Mouse (Mus musculus) cerebellum, postnatal 4 days (tissue): ENCODE results near the gene Mfsd5.
A peak's percentile ranks its signal among the peaks of the same experiment; 100 is the strongest.

Experiments used
- DNase-seq, 2 experiments: peaks; one replicate each; pipeline ENCODE4 v3.0.0; 2022; ENCODE audit warnings: low spot score in 2 of 2, mixed read lengths in 1 of 2

Gene Mfsd5

DNA sequence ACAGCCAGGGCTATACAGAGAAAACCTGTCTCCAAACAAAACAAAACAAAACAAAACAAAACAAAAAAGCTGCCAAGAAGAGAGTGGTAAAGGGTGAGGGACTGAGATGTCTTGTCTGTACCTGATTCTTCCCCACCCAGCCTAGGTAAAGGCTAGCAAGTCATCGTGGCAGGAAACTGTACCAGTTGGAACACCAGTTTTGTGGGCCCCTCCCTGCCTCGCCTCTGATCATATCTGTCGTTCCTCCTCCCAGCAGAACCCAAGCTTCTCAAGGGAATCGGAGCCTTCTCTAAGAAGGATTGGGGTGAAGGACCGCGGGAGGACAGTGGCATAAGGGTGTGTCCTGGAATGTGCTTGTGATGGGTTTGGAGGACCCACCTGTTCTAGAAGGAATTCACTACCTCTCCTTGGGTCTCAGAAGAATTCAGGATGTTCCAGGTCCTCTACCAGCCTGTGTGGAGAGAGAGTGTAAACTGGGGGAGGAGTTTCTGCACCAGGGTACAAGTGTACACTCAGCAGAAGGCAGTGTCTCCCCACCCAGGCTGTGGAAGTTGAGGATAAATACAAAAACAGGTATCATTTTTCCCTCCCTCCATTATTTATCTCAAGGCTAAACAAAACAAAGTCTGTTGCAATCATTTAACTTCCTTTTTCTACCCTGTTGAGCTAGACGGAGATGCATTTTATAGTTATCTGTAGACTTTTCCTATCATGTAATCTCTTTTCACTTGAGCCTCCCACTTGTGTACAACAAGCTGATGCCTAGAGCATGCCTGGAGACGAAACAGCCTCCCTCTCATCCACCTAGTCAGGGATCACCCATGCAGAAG is 3.4 kb downstream of the Mfsd5 start:
- DNase-seq, result no peak

DNA sequence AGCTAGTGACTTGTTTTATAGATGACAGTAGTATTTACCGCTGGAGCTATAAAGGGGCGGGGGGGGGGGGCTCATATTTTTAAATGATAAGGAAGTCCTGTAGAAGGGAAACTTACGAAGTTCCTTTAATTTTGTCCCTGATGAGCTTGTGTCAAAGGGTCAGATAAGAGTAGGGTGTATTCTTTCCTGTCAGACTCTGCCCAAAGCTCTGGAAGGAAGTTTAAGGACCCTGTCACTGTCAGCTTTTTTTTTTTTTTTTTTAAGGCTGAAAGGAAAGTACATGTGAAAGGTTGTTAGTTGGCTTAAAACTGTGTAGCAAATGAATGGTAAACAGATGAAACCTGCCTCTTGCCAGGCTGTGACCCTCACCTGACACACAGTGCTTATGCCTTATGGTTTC is 4.4 kb downstream of the Mfsd5 start:
- no peak for DNase-seq

DNA sequence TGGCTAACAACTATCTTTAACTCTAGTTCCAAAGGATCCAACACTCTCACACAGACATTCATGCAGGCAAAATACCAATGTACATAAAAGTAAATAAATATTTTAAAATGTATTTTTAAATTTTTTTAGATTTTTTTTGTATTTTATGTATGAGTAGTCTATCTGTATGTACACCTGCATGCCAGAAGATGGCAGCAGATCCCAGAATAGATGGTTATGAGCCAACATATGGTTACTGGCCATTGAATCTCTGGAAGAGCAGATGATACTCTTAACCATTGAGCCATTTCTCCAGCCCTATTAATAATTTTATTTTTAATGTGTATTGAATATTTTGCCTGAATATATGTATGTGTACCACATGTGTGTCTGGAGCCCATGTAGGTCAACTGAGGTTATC is 8.1 kb downstream of the Mfsd5 start:
- no peak for DNase-seq

DNA sequence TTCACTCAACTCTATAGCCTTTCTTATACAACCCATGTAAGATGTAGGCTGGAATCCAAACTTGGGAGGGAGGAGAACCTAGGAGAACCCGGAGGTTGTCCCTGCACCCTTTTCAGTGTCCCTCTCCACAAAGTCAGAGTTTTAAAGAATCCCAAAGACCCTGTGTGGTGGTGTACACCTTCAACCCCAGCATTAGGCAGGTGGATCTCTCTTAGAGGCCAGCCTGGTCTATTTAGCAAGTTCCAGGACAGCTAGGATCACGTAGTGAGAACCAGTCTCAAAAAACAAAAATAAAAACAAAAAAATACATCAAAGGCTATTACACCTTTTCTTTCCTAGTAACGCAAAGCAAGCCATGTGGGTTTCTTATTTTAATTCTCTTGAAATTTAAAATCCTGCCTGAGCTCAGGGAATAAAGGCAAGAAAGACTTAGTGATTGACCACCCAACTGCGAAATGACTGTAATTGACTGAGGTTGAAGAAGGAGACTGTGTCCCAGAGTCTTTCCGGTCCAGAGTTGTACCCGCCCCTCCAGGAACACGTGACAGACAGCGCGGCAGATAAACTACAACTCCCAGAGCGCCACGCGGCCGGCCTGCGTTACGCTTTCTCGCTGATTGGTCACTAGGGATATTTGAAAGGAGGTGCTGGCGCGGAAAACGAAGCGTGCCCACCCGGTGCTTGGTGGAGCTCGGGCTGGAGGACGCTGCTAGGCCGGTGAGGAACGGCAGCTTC is 16.5 kb downstream of the Mfsd5 start, which contains the start of gene Espl1:
Gene Espl1, plus strand, starts transcription at position 634 of the 735 bp plus-strand sequence.
- DNase-seq, result peak; percentile 88 to 95

DNA sequence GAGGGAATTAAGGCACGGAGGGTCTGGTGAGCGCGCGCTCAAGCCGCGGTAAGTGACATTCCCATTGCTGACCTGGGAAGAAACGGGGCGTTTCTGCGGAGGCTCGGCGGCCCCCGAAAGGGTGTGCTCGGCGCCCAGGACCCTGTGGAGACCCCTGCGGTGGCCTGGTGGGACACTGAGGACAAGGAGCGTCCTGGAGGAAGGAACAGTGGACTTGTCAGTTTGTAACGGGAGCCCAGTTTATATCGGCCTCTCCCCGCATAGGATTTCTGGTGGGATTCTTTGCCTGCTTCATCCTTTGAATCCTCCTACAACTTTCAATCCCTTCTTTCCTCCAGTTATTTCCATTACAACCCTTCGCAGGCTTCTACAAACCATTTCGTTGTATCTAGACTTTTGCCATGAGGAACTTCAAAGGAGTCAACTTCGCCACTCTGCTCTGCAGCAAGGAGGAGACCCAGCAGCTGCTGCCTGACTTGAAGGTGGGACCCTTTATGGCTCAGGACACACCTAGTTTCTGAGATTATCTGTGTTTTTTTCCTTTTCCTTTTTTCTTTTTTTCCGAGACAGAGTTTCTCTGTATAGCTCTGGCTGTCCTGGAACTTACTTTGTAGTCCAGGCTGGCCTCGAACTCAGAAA is 17.2 kb downstream of the Mfsd5 start:
- no peak for DNase-seq

DNA sequence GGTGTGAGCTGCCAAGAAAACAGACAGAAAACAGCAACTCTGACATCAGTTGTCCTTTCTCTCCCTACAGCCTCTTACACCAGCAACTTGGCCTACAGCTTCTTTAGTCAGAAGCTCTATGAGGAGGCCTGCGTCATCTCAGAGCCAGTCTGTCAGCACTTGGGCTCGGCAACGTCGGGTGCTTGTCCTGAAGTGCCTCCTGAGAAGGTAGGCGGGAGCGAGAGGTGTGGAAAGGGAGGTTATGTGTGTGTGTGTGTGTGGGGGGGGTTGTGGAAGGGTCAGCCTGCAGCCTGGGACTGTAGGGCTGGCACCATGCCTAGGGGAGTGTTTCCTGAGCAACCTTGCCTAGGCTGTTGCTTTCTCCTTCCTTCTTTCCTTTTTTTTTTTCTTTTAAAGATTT is 23.3 kb downstream of the Mfsd5 start:
- DNase-seq, result no peak

DNA sequence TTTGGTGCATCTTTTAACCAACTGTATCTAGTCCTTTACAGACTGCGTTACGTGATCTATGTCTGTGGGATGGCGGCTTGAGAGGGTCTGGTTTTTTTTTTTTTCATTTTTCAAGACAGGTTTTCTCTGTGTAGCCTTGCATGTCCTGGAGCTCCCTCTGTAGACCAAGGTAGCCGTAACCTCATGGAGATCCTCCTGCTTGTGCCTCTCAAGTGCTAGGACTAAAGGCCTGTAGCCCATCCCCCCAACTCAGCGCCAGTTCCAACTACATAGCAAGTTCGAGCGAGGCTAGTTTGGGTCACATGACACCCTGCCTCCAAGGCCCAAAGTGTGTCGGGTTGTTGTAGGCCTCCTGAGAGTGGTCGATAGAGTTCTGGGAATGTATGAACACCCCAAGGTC is 29.5 kb downstream of the Mfsd5 start:
- no peak for DNase-seq

DNA sequence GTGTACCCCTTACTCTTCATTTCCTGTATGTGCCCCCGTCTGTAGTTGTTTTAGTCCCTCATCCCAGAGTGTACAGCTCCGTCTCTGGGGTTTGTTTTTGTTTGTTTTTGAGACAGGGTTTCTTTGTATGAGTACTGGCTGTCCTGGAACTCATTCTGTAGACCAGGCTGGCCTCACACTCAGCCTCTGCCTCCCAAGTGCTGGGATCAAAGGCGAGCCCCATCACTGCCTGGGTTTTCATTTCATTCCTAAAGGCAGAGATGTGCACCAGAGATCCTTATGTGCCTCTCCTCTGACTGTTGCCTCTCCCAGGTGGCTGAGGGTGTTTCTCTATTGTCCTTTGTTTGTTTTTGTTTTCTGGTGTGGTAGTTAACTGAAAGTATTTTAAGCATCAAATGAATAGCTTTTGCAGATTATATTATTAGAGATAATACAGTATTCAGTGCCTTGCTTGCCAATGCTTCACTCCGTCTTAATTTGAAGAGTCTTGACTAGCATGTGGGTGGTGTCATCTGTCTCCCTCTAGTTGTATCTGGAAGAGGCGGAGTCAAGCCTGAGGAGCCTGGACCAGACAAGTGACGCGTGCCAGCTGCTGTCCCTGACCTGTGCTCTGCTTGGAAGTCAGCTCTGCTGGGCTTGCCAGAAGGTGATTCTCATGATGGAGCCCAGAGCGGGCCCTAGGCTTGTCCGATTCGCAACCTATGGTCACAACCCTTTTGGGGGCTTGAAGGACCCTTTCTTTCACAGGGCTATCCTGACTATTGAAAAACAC is 31.0 kb downstream of the Mfsd5 start:
- DNase-seq, result no peak

DNA sequence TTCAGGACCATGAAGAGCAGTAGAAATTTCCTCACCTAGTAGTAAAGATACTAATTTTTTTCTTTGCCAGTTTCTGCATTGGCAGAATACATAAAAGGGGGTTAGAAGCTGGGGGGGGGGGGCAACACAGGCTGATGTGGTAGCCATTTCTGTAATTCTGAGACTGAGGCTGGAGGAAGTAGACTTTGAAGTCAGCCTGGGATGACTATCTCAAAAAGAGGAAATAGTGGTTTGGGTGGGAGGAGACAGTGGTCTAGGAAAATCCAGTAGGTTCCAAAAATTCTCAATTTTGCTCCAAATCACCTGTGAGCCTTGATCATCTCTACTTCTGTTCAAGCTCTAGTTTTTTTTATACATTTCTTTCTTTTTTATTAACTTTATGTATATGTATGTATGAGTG is 32.2 kb downstream of the Mfsd5 start:
- DNase-seq, result no peak

DNA sequence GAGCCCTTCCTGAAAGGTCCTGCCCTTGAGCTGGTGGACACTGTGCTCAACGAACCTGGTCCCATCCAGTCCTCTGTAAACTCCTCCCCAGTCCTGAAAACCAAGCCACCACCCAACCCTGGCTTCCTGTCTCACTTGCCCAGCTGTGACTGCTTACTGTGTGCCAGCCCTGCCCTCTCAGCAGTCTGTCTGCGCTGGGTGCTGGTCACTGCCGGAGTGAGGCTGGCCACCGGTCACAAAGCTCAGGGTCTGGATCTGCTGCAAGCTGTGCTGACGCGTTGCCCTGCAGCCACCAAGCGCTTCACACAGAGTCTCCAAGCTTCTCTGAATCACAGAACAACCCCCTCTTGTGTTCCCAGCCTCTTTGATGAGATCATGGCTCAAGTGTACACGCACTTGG is 36.0 kb downstream of the Mfsd5 start:
- DNase-seq, result no peak

DNA sequence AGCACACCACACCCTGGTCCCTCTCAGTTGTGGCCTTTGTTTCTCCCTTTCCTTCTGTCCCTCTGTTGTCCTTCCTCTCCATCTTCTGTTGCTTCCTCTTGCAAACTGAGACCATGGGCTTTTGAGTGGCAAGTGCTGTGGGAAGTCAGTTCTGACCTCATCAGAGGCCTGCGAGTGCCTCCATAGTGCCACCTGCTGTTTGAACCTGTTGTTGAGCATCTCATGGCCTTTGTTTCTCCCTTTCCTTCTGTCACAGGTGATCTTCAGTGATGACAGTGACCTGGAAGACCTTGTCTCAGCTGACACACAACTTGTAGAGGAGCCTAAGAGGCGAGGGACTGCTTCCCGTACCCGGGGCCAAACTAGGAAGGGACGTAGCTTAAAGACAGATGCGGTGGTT is 37.0 kb downstream of the Mfsd5 start:
- DNase-seq, result peak in 1 of 2 experiments; percentile 49

DNA sequence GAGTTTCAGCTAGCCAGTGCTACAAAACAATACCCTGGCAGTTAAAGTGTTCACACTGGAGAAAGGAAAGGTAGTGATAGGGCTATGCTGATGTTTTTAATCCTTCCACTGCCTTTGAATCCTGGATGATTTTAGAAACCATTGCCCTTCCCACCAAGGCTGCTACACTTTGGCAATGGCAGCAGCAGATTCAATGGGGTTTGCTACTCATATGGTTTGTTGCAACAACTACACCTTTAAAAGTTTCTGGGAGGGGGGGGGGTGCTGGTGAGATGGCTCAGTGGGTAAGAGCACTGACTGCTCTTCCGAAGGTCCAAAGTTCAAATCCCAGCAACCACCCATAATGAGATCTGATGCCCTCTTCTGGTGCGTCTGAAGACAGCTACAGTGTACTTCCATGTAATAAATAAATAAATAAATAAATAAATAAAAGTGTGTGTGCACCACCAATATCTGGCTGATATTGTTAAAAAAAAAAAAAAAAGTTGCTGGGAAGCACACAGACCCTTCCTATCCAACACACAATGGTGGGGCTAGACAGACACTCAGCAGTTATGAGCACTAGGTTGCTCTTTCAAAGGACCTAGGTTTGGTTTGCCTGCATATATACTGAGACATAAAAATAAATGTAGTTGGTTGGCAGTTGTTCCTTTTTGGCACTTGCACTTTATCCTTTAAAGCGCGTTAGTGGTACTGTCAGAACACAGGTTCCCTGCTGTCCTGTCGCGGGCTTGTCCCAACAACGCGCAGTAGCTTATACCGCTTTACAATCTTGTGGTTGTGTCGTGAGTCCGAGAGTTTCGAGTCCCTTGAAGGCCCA is 45.6 kb downstream of the Mfsd5 start:
- DNase-seq, result no peak

DNA sequence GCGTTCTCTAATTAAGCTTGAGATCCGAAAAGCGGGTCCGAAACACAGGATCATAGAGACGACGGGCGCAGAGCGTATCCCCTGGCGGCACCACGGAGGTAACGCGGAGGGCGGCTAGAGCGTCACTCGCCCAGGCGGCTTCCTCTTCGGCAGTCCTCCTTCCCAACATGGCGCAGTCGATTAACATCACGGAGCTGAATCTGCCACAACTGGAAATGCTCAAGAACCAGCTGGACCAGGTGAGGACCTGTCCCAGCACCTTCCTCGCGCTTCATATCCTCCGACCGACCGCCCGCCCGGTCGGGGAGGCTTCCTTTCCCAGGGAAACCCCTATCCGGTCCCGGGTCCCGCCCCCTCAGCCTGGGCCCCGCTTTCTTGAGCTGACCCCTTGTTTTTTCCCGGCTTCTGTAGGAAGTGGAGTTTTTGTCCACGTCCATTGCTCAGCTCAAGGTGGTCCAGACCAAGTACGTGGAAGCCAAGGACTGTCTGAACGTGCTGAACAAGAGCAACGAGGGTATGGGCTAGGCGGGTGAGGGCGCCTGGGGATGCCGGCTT is 46.8 kb downstream of the Mfsd5 start, which contains the start of gene Pfdn5:
Gene Pfdn5, plus strand, starts transcription at position 95 of the 555 bp plus-strand sequence.
- peak; percentile 57 to 83 for DNase-seq

DNA sequence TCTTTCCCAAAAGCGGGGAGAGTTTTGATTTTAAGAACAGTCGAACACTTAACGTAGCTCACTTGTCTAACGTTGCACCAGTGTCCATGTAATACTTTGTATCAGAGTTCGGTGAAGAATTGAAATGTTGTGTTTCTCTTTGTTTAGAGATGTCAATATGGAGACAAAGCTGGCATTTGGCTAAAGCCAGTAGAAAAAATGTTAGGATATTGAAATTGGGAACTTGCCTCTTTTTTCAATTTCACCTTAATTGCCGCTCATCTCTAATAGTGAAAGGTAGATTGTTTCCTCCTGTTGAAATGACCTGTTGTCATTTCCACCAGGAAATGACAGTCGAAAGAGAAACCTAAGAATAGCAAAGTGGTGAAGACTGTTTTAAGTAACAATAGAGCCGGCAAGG is 47.6 kb downstream of the Mfsd5 start:
- DNase-seq, result no peak
